In the genomic region with DNA sequence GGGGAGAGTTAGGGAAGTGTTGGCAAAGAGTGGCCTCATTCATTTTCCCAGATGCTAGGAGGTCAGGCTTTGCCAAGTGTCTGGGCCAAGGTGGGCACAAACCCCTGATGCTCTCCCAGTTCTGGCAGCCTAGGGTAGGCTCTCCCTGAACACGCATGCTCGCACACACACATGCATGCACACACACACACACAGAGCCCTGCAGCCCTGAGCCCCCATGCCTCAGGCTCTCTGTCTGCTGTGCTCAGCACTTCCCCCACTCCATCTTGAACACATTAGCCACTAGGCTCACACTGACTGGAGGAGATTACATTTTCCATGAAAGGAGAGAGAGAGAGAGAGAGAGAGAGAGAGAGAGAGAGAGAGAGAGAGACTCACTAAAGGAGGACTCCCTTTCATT, we compare ENCODE assay signal across 20 mouse cellular contexts. TPM values are rescaled to one million over a fixed set of nuclear protein-coding genes. Genes with fewer than 3 reads are reported as not detected.
DNase-seq lines count a peak whose midpoint lies in the region; ATAC-seq and TF ChIP-seq lines count a peak whose summit lies in the region.
"Had no signal": no experiment of that assay in that cellular context is flagged by ENCODE, and none has a peak within 500 bp of the region (broad histone marks: within the 10 kb centered on the region; RNA-seq: fewer than 3 reads in every experiment).

No protein-coding gene starts in this region.

- no peak for TF ChIP-seq POLR2A in lung, adult 2 months (IDR thresholded peaks at IDR 0.05; ENCODE audit: borderline replicate concordance, extremely low read depth, low read depth, low read length)

- H3K36me3 ChIP-seq in lung, embryonic 14.5 days (ENCODE audit: insufficient read depth), result no peaks in the 10 kb centered on the region
- H3K36me3 ChIP-seq in embryonic facial prominence, embryonic 14.5 days (ENCODE audit: control insufficient read depth, insufficient read depth, low read length), result no peaks in the 10 kb centered on the region
- no peaks in the 10 kb centered on the region for H3K36me3 ChIP-seq in limb, embryonic 15.5 days
- H3K36me3 ChIP-seq: forebrain, embryonic 12.5 days; neural tube, embryonic 15.5 days had no signal

- H3K27me3 ChIP-seq in lung, embryonic 14.5 days (ENCODE audit: insufficient read depth, low read length), result no peaks in the 10 kb centered on the region
- H3K27me3 ChIP-seq in embryonic facial prominence, embryonic 14.5 days (replicated peaks; ENCODE audit: control insufficient read depth, insufficient read depth, low read length), result no peaks in the 10 kb centered on the region
- no peaks in the 10 kb centered on the region for H3K27me3 ChIP-seq in limb, embryonic 15.5 days
- H3K27me3 ChIP-seq: forebrain, embryonic 12.5 days; neural tube, embryonic 15.5 days had no signal

- WGBS in lung, embryonic 14.5 days, result 78% methylated on average over 2 of the region's 2 CpGs
- 89% methylated on average over 2 of the region's 2 CpGs for WGBS in lung, adult 2 months
- 25% methylated on average over 2 of the region's 2 CpGs for WGBS in embryonic facial prominence, embryonic 14.5 days
- 23% methylated on average over 2 of the region's 2 CpGs for WGBS in limb, embryonic 15.5 days

- ATAC-seq in lung, embryonic 14.5 days (ENCODE audit: insufficient read depth), result peak; percentile 44; the same call in 1 of the 2 replicates
- ATAC-seq in embryonic facial prominence, embryonic 14.5 days (ENCODE audit: low read depth), result peak; percentile 88
- ATAC-seq in limb, embryonic 15.5 days (ENCODE audit: insufficient number of reproducible peaks, low FRiP score, low TSS enrichment, low read depth), result peak; percentile 74
- ATAC-seq: inflammation-experienced regulatory T-cells, adult 6 months had no signal

- 0 out of 2 replicates have a peak, but pooled peaks cover 4% of the 10 kb centered on the region for H3K4me1 ChIP-seq in lung, embryonic 14.5 days (ENCODE audit: insufficient read depth)
- H3K4me1 ChIP-seq in lung, adult 2 months (ENCODE audit: control insufficient read depth, insufficient read depth, low read length), result no peaks in the 10 kb centered on the region
- H3K4me1 ChIP-seq in embryonic facial prominence, embryonic 14.5 days (ENCODE audit: control insufficient read depth, insufficient read depth, low read length), result peaks cover 27% of the 10 kb centered on the region
- H3K4me1 ChIP-seq in limb, embryonic 15.5 days, result peaks cover 70% of the 10 kb centered on the region

- no peak overlapping the region for H3K27ac ChIP-seq in lung, embryonic 14.5 days (ENCODE audit: low read depth)
- peak overlapping the region; percentile 45 for H3K27ac ChIP-seq in embryonic facial prominence, embryonic 14.5 days (replicated peaks; ENCODE audit: low read depth, low read length)
- peak overlapping the region; percentile 85 for H3K27ac ChIP-seq in limb, embryonic 15.5 days
- H3K27ac ChIP-seq: forebrain, embryonic 12.5 days had no signal

- H3K9ac ChIP-seq in lung, embryonic 14.5 days, result no peak overlapping the region
- no peak overlapping the region for H3K9ac ChIP-seq in embryonic facial prominence, embryonic 14.5 days (ENCODE audit: low read depth, low read length)
- H3K9ac ChIP-seq in limb, embryonic 15.5 days, result no peak overlapping the region
- H3K9ac ChIP-seq: forebrain, embryonic 12.5 days; neural tube, embryonic 15.5 days had no signal

- DNase-seq in embryo, embryonic 10 days (ENCODE audit: low spot score), result peak; percentile 53
- DNase-seq in embryo, embryonic 9.5 days (ENCODE audit: extremely low spot score), result no peak
- no peak for DNase-seq in lung, embryonic 14.5 days
- DNase-seq in lung, adult 2 months, result no peak
- peak; percentile 90 for DNase-seq in embryonic facial prominence, embryonic 14.5 days (ENCODE audit: low spot score)
- no peak for DNase-seq in adrenal gland, adult 2 months
- DNase-seq in layer of hippocampus, adult 8-10 months (ENCODE audit: low spot score in 2 of 2), result no peak
- DNase-seq: adrenal gland, postnatal 10 days; cerebellum, adult 2 months; gastrocnemius, postnatal 14 days; layer of hippocampus, postnatal 36 days; lung, postnatal 4 days; midbrain, embryonic 14.5 days; right cerebral cortex, postnatal 4 days; thymus, postnatal 25 days had no signal

- H3K4me2 ChIP-seq in lung, embryonic 14.5 days, result no peak overlapping the region
- H3K4me2 ChIP-seq in embryonic facial prominence, embryonic 14.5 days (ENCODE audit: low read depth, low read length), result no peak overlapping the region
- H3K4me2 ChIP-seq in limb, embryonic 15.5 days, result peak overlapping the region; percentile 10; the same call in 1 of the 2 replicates
- H3K4me2 ChIP-seq: forebrain, embryonic 12.5 days; neural tube, embryonic 15.5 days had no signal

- TF ChIP-seq CTCF in lung, embryonic 14.5 days (IDR thresholded peaks at IDR 0.05; ENCODE audit: low read depth), result no peak
- no peak for TF ChIP-seq CTCF in lung, adult 2 months (IDR thresholded peaks at IDR 0.05; ENCODE audit: insufficient read depth, low read length)

- no peak overlapping the region for H3K4me3 ChIP-seq in lung, embryonic 14.5 days (ENCODE audit: low read depth, low read length)
- no peak overlapping the region for H3K4me3 ChIP-seq in lung, adult 2 months (replicated peaks; ENCODE audit: extremely low read depth, low read depth, low read length)
- H3K4me3 ChIP-seq in embryonic facial prominence, embryonic 14.5 days (ENCODE audit: low read depth, low read length), result no peak overlapping the region
- no peak overlapping the region for H3K4me3 ChIP-seq in limb, embryonic 15.5 days
- H3K4me3 ChIP-seq: forebrain, embryonic 12.5 days; myocyte; neural tube, embryonic 15.5 days had no signal

- H3K9me3 ChIP-seq in lung, embryonic 14.5 days (ENCODE audit: low read depth, low read length), result no peaks in the 10 kb centered on the region
- H3K9me3 ChIP-seq in embryonic facial prominence, embryonic 14.5 days (ENCODE audit: control insufficient read depth, low read length), result no peaks in the 10 kb centered on the region
- no peaks in the 10 kb centered on the region for H3K9me3 ChIP-seq in limb, embryonic 15.5 days
- H3K9me3 ChIP-seq: forebrain, embryonic 12.5 days; neural tube, embryonic 15.5 days had no signal

RNA-seq across cellular contexts. Expression of a gene that starts 44.2 kb away (rescaled TPM):
- polyA plus RNA-seq in lung, embryonic 14.5 days (2014; fragmentation: Nextera tagmentation; extraction: Ambion mirVana), result 0.49 and 0.51 TPM in 2 replicates
- 0.70 and 1.1 TPM in 2 replicates for polyA plus RNA-seq in lung, adult 2 months (2012; rRNA removed)
- 8.1 and 10.2 TPM in 2 replicates for polyA plus RNA-seq in embryonic facial prominence, embryonic 14.5 days (2014; fragmentation: Nextera tagmentation; extraction: Ambion mirVana)
- 11.2 and 12.2 TPM in 2 replicates for polyA plus RNA-seq in limb, embryonic 15.5 days (2015; fragmentation: Nextera tagmentation; extraction: Ambion mirVana)
- total RNA-seq in adrenal gland, adult 2 months (2021), result 1 to 10 TPM; 1.9 to 3.5 TPM
- 1.3 and 1.5 TPM in 2 replicates for polyA plus RNA-seq in adrenal gland, adult 2 months (2012; rRNA removed)
- total RNA-seq in layer of hippocampus, adult 8-10 months (2022), result 1 to 10 TPM; 3.5 to 5.7 (median 4.4) TPM

Comparison
In these comparisons a context has a peak if more than half of its experiments do, and no peak if none do; other contexts are left out.
1. DNase-seq: peak in embryo, embryonic 10 days (single experiment) and embryonic facial prominence, embryonic 14.5 days (single experiment); none in embryo, embryonic 9.5 days (single experiment), lung, embryonic 14.5 days (single experiment), lung, adult 2 months (single experiment), adrenal gland, adult 2 months (single experiment) and layer of hippocampus, adult 8-10 months (0 of 2).
2. Peak in every context shown above with its lines, with median percentiles within 50 percentile points of each other: ATAC-seq.